Mouse (Mus musculus) MN1 (cell line): Measurements from ENCODE around the gene Thoc3.
"Not testable (repeated sequence)": the region's sequence is repeated elsewhere in the genome, so short reads cannot be mapped to it uniquely, and the experiment has no call there.

ENCODE experiments used
- DNase-seq: peaks from one replicate; pipeline ENCODE4 v3.0.0-alpha.2; 2016; ENCODE audit warnings: low spot score

The Thoc3 gene

DNA sequence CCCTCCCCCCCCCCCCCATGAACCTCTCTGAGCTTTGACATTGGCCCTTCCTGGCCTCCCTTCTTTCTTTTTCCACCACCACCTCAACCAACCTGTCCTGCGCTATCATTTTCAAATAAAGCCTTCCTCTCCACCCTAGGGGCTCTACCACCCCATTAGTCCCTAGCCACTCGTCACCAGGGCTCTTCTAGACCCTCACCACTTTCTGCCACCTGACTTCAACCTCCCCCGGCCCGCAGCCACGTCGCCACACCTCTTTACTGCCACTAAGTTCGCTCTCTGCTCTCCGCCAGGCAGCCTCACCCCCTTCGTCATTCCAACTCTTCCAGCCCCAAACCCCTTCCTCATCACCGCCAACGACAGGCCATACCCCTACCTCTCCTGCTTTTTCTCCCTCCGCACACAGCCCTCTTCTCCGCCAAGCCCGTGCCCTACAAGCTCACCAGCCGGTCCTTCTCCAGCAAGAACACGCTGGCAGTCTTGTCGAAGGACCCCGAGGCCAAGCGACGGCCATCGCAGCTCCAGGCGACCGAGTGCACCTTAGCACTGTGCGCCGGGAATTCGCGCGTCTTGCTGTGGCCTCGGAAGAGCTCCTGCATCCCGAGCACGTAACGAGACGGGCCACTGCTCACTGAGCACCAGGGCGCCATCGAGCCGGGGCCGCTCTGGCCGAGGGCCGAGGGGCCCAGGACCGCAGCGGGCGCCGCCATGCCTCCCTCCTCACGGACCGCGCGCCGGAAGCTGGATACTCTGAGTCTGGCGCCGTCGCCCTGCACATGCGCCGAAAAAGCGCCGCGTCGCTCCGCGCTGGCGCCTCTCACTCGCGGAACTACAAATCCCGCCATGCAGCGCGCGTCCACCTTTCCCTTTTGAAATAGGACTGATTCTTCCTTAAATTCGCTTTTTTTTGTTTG is at the start of gene Thoc3:
Gene Thoc3 (minus strand): TSS at position 752 of the 914 bp plus-strand sequence.
- peak; percentile 92 for DNase-seq

DNA sequence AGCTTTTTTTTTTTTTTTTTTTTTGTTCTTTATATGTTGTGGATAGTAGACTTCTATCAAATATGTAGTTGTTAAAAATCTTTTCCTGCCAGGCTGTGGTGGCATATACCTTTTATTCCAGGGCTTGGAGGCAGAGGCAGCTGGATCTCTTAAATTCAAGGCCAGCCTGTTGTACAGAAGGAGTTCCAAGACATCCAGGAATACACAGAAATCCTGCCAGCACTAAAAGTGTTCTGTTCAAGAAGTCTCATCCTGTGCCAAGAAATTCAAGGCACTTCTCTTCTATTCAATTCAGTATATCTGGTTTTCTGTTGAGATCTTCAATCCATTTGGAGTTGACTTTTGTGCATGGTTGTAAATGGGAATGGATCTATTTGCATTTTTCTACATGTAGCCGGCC is 37.3 kb upstream of the Thoc3 start:
- DNase-seq = peak; percentile 21

DNA sequence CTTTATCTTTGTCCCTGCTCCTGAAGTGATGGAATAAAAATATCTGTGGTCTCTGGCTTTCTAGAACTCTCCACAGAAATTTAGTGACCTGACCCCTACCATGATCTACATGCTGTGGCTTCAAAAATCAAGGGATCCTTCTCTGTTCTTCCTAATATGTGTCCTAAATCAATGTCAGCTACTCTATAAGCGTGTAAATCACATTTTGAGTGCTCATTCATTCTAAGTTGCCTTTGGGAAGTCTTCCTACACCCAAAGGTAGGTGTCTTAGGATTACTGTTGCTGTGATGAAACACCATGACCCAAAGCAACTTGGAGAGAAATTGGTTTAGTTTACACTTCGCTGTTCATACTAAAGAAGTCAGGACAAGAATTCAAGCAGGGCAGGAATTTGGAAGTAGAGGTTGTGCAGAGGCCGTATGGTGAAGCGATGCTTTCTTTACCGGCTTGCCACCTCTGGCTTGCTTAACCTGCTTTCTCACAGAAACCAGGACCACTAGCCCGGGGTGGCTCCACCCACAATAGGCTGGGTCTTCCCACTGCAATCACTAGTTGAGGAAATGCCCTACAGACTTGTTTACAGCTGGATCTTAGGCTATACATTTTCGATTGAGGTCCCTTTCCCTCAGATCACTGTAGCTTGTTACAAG is 36.1 kb upstream of the Thoc3 start:
- peak; percentile 44 for DNase-seq

DNA sequence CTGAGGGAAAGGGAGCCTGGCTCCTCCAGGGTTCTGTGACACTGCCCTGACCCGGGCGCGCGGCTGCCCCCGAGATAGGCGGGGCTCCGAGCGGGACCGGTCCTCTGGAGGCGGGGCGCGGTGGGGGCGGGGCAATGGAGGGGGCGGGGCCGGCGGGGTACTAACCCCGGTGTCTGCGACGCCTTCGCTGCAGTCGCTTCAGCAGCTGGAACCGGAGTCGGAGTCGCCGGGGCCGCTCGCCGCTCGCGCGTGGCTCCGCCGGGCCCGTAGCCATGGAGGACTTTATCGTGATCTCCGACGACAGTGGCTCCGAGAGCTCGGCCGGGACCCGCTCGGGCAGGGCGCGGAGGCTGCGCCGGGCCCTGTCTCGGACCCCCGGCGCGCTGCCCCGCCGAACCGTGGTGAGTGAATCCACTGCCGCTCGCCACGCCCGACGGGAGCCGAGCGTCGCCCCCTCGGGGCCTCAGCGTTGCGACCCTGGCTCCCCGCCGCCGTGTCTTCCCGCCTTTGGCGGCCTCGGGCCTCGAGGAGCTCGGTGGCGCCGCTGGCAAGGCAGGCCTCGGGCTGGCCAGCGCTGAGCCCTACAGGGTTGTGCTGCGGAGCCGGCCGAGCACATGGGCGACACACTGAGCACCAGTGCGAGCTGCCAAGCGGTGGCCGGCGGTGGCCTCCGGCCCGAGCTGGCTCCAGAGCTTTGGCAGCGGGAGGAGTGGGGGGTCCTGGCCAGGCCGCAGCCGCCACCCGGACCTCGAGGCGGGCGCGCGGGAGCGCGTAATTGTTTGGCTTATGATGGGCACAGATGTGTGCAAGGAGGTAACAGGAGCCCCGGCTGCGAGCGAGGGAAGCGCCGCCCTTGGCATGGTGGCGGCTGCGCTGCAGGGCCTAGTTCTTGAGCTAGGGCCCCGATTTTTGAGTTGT is 35.2 kb upstream of the Thoc3 start, which contains the start of gene Simc1:
Gene Simc1 (plus strand): TSS at position 176 of the 918 bp plus-strand sequence.
- peak; percentile 75 for DNase-seq

DNA sequence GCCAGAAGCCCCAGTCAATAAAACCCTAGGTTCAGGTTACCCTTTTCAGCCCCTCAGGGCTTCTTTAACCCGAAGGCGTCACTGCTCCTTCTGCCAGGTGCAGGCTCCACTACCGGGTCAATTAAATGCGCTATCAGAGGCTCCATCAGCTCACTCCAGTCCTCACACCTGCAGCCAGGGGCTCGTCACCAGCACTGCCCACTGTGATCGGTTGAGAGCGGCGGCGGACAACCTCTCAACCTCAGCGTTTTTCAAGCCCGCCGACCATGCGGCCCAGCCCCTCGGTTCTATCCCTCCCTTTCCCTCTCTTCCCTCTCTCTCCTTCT is 34.6 kb upstream of the Thoc3 start:
- DNase-seq = no peak

DNA sequence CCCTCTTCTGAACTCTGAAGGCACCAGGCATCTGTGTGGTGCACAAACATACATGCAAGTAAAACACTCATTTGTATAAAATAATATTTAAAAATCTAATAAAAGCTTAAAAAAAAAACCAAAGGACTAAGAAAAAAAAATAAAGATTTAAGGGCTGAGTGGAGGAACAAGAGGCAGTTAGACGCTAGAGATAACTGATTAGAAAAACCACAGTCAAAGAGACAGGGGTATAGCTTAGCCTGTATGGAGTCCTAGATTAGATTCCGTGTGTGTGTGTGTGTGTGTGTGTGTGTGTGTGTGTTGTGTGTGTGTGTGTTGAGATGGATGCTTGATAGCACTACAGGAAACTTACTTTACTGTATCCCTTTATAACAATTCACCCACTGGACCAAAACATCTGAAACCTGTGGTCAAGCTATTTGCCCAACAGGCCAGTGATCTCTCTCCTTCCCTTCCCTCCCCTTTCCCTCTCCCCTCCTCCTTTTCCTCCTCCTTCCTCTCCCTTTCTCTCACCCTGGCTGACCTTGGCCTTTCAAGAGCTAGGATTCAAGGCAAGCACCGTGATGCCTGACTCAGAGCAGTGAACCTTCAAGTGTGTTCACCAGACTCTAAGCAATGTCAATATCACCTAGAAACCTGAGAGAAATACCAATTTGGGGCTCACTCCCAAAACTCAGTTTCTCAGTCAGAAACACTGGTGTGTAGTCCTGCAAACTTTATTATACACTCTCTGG is 33.5 kb upstream of the Thoc3 start:
- no peak for DNase-seq

DNA sequence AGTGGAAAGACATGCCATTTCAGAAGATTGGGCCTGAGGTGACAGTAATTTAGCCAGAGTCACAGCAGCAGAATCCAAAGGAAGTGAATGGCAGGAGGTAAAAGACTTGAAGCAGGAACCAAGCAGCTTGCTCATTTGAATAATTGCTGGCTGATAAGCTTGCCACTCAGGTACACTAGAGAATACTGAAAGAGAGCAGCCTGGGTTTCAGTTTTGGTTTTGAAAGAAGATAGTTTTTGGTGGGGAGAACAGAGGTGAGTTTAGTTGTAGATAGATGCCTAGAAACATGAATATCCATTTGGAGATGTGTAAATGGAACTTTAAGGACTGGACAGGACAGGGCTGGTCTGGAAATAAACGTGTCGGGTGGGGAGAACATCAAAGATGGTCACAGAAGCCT is 32.7 kb upstream of the Thoc3 start:
- DNase-seq = no peak

DNA sequence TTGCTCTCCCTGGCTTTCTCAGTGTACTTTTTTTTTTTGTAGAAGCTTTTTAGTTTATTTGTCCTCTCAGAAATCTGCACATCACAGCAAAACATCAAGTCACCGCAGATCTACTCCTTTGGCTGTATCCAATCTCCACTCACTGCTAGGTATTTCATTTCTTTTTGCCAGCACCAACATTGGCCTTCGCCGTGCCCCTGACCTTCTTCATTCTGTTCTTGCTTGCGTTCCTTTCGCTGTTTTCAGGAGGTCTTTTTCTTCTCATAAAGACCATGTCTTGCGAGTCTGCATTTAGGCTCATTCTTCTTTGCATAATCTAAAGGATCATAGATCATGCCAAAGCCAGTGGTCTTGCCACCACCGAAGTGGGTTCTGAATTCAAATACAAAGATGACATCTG is 30.9 kb upstream of the Thoc3 start:
- DNase-seq = not testable (repeated sequence)

DNA sequence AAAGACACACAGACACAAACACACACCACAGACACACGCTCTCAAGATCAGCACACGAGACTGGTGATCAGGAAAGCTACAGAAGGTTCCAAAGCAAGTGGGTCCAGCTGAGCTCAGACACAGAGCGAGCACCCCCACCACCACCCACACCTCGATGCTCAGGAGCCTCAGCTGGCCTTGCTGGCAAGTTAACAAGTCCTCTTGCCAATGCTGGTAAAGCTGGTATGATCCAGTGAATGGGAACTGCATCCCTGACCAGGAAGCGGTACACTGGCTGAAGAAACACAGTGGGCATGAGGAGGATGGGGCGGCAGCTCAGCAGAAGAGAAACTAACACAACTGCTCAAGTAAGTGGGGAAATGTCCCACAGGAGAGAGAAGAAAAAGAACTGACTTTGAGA is 22.7 kb upstream of the Thoc3 start:
- no peak for DNase-seq

DNA sequence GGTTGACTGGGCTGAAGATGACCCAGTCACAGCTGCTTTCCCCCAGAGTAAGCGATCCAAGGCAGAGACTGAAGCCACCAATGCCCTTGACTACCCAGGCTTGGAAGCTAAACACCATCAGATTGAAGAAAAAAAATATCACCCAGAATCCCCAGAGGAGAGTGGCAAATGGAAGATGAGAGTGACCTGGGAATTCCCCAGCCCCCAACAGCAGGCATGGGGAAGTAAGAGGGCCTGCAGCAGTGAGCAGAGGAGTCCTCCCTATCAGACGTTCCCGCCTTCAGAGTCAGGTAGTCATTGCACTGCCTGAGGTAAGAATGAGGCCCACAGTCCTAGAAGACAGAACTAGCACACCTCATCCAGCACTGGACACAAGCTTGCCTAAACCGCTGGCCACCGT is 21.8 kb upstream of the Thoc3 start:
- no peak for DNase-seq

DNA sequence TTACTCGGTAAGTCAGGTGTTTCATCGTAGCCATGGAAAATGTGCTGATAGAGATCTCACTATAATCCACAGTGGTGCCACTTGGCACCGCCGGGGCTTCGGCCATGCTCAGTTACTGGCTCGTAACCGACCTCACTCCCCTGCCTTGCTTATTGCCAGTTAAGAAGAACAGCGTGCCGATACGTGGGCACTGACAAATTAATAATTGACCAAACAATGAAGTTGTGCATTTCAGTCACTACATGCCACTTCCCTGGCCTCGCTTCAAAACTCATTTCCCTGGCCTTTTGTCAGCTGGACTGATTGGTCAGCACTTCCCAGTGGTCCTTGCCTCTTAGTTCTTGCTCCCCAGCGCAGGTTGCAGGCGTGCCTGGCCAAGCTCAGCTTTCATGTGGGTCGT is 12.8 kb upstream of the Thoc3 start:
- no peak for DNase-seq

DNA sequence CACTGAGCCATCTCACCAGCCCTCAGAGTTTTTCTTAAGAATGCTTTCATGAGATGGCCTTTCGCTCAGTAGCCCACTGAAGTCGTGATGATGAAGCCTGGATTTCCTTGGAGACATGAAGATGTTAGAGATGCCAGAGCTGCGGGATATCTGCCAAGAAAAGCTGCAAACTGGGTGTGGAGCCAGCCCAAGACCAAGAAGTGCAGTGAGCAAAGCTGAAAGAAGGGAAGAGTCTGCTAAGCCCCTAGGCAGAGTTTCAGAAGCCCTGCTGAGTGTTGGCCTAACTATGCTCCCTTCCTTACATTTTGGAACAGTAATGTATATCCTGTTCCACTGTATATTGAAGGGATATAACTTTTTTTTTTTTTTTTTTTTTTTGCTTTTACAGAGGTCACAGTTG is 10.6 kb upstream of the Thoc3 start:
- DNase-seq = peak; percentile 75

DNA sequence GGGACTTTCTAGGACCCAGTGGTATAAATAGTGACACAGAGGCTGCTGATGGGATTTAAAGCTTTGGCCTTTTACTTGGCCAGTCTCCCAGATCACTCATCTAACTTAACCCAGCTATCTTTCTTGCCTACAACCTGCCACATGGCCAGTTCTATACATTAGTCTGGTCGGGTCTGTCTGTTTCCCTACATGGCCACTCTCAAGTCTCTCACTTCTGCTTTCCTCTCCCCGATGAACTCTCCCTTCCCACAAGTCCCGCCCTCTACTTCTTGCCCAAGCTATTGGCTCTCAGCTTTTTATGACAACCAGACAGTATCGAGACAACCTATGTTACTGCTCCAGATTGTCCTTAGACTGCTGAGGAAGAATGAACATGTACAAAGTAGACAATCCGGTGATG is 7.1 kb upstream of the Thoc3 start:
- no peak for DNase-seq

DNA sequence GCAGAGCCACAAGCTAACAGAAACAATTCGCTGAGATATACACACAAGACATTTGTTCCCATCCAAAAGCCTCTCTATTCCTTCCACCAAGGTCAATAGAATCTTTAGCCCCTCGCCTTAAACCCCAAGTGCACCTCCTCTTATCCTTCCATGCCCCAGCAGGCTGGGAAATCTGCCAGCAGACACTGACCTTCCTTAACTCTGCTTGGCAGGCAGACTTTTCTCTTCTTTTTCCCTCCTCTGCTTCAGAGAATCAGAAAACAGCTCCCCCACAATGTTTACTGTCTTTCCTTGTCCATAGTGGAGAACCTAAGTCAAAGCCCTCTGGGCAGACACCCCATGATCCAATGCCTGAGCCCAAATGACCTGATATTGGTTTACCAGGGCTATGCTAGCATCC is 6.3 kb upstream of the Thoc3 start:
- no peak for DNase-seq

DNA sequence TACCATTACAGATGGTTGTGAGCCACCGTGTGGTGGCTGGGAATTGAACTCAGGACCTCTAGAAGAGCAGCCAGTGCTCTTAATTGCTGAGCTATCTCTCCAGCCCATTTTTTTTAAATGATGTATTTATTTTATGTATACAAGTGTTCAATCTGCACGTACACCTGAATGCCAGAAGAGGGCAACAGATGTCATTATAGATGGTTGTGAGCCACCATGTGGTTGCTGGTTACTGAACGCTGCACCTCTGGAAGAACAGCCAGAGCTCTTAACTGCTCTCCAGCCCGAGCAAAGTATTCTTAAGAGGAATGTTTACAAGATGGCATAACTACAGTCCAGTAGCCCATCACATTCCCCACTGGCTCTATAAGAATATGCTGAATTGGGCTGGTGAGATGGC is 3.3 kb upstream of the Thoc3 start:
- no peak for DNase-seq

DNA sequence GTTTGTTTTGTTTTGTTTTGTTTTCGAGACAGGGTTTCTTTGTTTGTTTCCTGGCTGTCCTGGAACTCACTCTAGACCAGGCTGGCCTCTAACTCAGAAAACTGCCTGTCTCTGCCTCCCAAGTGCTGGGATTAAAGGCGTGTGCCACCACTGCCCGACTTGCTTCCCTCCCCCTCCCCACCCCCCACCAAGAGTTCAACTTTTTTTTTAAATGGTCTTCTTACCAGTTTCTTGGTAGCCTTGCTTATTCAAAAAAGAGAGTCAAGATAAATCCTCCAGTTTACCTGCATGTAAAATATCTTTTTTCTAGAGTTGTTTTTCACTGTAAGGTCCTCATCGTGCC is 334 bp upstream of the Thoc3 start:
- DNase-seq = no peak

DNA sequence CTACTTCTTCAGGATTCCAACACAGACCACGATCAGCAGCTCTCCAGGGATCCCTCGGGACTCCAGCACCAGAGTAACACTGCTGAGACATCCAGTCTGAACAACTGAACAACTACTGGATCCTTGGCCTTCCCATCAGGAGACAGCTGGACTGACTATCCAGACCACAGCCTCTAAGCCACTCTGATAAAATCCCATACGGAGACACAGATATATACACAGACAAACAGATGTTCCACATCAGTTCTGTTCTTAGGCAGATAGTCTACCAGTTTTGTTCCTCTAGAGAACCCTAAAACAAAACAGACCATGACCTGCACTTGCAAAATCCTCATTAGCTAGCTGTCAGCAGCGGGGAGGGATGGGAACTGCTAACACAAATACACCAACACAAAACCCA is 9.4 kb downstream of the Thoc3 start:
- DNase-seq = no peak

DNA sequence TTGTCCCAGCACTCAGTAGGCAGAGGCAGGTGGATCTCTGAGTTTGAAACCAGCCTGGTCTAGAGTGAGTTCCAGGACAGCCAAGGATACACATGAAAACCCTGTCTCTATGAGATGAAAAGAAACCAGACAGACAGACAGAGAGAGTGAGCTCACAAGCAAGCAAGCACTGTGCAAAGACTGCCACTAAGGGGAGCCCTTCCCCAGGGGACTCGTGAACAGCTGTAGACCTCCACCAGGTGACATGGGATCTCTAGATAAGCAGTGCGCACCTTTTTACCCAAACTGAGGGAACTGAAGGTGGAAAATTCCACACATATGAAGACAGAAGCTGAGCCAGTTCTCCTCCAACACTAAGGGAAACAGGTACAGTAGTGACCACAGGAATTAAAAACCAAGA is 11.6 kb downstream of the Thoc3 start:
- no peak for DNase-seq

DNA sequence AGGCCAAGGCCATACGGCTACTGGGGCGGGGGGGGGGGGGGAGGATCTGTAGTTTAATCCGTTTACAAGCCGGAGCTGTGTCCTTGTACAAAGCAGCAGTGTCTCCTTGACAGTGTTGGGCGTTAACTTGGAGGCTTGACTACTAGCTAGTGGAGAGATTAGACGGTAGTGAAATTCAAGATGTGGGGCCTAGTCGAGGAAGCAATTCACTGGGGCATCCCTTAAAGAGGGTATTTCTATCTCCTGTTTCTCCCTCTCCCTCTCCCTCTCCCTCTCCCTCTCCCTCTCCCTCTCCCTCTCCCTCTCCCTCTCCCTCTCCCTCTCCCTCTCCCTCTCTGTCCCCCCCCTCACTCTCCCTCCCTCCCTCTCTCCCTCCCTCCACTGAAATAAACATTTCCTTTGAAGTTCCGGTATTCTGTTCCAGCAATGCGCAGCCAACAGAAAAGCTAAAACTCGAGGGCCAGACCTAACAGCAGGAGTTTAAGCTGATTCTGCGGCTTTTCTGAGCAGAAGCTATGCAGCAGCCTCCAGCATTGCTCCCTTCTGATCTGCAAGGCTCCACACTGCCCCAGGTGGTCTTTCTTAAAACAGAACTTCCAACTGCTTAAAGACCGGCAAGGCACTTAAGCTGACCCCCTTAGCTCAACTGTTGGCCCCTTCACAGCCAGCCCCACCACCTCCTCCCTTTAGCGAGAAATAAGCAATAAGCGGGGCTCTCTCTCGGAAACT is 21.0 kb downstream of the Thoc3 start:
- DNase-seq = peak; percentile 62

DNA sequence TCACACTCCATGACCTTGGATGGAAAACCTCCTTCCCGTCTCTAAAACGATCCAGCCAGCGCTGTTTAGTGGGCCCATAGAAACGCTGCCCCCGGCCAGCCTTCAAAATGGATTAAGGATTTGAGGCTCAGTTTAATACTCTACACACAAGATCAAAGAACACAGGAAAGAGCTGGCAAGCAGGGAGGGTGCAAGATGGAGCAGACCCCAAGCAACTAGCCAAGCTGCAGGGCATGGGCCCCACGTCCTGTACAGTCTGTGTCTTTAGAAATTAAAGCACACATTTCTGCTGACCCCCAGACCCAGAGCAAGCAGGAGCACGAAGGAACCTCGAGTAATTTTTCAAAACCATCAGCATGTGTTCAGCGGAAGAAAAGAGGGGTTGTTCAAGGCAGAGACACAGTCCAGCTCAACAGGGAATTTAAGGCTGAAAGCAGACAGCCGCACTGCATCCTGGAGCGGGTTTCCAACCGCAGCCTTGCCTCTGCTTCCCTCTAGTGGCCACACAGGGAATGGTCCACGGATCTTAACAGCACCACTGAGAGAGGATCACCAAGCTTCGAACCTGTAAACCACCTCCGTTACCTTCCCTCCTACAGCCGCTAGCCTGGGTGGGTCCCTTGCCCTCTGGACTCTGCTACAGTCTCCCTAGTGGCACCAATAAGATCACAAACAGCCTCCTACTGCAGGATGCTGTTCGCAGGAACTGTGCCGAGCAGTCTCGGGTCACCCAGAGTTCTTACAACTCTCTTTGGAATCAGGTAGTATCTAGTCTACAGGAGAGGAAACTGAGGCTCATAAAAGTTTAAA is 21.8 kb downstream of the Thoc3 start:
- peak; percentile 79 for DNase-seq
